Mouse (Mus musculus) cerebellum, postnatal 36 days (tissue): ENCODE measurements around the gene Mon2.
A peak's percentile ranks its signal among the peaks of the same experiment; 100 is the strongest.

ENCODE experiments used
- DNase-seq, 2 experiments: peaks; one replicate each; pipeline ENCODE4 v3.0.0; 2021 to 2022; ENCODE audit warnings: mixed read lengths in 2 of 2

The Mon2 gene

DNA sequence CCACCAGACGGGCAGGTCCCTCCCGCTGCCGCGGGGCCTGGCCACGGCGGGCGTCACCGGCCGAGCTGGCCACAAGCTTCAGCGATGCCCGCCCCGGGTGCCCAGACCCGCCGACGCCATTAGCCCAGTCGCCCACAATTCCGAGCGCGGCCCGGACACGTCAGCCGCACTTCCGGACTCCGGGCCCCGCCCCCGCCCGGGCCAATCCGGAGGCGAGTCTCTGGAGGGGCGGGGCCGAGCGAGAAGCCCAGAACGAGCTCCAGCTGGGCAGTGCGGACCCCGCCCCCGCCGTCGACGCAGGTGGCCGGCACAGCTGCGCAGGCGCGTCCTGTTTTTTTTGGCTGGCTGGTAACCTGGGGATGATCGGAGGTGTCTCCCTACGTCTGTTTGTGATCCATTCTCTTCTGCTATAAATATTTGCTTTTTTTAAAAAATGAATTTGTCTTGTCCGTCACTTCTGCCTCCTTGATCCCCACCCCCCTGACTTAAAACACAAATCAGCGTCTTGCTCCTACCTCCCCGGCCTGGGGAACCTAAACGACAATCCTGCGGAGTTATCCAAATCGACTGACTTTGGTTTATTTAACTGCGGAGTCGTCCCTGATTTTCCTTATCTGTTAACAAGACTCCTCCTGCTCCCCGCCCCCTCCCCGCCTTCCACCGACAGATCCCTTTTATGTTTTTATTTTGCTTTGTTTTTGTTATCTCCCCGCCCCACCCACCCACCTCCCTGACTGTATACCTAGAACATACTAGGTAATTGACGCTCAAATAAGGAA is at the start of gene Mon2:
Gene Mon2 (minus strand): TSS at position 261 of the 779 bp plus-strand sequence.
- DNase-seq: peak; percentile 95 to 98

DNA sequence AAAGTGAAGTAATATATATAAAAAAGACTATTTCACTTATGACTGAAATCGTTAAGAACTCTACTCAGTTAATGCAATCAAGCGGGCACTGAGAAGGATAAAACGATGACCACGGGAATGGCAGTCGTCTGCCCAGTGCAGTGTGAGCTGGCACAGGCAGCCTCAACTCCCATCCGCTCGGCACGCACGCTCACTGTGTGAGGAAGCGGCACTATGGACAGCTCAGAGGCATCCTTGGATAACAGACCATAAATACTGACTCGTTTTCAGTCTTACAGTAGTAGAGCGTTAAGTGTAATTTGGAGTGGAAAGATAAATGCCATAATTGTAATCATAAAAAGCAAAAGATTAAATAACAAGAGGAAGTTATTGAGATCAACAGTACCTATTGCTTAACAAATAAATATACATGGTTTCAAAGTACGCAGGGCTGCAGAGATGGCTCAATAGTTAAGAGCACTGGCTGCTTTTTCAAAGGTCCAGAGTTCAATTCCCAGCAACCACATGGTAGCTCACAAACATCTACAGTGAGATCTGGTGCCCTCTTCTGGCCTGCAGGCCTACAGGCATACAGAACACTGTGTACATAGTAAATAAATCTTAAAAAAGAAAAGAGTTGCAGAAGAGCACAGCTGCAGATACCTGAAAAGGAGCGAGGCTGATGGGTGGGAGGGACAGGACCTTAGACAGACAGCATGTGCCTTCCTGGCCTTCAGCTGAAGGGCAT is 44.5 kb upstream of the Mon2 start:
- no peak for DNase-seq

DNA sequence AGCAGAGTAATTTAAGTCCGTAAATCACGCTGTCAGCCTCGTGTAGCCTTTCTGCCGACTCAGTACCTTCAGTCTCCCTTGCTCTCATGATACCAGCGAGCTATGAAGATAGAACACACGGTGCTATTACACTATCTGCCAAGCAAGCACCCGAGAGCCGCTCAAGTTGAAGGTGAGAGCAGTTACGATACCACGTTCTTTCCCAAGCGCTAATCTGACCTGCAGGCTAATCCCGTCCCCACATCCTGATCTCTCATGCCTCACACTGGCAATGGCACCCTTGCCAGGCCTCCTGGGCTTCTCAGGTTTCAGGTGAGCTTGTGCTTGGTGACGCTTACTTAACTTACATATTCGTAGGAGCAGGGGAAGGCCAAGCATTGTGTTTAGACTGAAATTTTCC is 40.6 kb upstream of the Mon2 start:
- DNase-seq: no peak

DNA sequence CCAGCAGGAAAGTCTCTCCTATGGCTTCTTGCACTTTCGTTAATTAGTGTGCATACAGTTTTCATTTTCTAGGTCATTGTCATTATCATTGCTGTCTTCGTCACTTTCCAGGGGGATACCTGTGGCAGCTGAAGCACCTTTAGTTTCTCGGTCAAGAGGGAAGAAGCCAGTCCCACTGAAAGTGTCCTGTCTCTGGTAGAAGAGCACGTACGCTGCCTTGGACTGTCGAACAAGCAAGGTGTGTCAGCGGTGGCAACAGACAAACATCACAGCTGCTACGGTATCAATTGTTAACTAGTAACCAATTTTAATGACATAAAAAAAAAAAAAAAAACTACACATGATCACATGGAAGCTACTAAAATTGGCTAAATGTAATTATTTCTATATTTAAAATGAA is 37.2 kb upstream of the Mon2 start:
- DNase-seq: no peak

DNA sequence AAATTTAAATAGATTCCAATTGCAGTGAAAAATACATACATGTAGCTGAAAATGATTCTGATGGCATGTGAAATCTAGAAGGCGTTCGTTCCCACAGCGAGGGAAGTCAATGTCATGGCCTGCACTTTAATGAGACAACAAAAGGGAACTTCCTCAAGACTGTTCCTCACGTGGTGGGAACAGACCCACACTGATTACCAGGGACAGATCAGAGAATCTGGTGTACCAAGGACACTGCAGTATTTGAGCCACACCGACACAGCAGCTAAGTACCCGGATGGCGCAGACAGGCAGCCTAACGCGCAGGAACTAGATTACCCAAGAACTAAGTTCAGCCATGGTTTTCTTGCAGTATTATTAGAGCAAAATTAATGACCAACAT is 36.5 kb upstream of the Mon2 start:
- DNase-seq: no peak

DNA sequence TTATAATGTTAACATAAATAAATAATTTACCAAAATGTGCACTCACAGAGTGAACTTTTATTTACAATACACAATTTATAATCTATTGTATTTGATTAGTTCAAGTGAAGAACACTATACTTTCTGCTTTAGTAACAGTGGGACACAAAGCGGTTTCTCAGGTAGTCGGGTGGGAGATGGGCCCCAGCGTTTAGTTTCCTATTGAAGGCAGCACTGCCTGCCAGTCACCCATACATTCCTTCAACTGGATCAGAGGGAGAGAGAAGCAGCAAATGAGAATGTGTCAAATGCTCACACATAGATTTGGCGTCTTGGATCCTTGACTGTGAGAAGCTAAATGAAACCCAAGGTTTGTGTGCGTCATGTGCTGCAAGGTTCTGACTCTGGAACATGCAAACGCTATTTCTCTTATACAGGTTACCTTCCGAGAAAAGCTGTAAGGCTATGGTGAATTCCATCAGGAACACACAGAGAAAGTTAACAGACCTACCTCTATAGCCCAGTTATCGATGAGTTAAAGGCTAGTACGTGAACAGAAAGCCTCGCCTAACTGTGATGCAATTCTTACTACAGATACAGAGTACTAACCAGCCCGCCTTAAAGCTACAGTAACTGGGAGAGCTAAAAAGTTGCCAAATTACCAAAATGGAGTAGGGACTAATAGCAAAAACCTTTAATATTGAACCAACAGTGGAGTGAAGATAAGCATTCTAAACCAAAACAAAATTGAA is 35.9 kb upstream of the Mon2 start:
- no peak for DNase-seq

DNA sequence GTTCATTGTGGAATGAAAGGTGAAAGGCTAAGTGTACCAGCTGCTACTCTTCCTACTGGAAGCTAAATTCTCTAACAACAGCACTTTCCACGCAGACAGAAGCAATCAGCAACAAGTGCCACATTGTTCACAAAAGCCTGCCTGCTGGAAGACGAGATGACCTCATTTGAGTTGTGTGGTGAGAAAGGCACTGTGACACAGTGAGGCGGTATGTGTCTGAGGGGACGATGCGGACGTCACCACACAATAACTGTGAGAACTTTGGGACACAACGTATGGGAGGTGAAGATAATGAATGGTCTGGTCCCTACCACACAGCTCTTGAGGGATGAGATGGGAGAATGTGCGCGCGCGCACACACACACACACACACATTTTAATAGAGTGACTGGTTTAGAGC is 34.2 kb upstream of the Mon2 start:
- no peak for DNase-seq

DNA sequence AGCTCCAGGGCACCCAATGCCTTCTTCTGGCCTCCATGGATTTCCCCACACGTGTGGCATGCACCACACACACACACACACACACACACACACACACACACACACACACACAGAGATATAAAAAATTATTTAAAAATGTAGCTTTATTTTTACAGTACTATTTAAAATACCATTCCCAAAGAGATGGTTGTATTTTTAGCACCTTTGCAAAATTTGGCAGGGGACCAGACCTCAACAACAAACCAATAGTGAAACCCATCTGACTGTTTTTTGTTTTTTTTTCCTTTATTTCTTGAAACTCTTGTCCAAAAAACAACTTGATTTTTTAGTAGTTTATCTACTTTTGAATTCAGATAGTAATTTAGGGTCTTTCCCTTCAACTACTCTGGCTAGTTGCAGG is 32.2 kb upstream of the Mon2 start:
- no peak for DNase-seq

DNA sequence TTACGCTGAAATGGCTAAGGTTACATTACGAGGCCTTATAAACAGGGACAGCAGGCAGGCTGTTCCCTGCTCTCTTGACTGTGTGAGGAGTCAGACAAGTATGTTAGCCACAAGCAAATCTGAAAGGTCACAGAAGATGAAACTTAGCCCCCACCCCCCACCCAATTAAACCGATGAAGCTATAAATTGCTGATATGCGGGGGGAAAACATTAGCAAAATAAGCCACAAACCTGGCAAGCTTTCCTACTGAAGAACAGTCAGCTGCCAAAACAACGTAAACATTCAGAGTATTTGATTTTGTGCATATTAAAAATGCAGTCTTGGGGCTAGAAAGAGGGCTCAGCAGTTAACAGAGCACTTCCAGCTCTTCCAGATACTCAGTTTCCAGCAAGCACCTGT is 31.8 kb upstream of the Mon2 start:
- no peak for DNase-seq

DNA sequence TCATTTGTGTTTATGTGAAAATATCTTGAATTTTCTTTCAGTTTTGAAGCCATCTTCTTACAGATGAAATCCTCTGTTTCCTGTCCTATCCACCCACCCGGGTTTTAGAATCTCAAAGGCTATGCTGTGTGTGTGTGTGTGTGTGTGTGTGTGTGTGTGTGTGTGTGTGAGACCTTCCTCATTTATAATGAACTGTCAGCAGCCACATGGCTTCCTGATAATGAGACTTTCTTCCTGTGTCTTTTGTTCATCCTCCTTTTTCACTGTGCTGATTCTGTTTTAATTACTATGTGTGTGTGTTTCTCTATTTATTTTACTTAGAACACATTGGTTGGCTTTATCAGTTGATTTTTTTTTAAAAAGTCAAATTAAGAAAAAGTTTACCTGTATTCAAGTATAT is 25.0 kb upstream of the Mon2 start:
- DNase-seq: no peak

DNA sequence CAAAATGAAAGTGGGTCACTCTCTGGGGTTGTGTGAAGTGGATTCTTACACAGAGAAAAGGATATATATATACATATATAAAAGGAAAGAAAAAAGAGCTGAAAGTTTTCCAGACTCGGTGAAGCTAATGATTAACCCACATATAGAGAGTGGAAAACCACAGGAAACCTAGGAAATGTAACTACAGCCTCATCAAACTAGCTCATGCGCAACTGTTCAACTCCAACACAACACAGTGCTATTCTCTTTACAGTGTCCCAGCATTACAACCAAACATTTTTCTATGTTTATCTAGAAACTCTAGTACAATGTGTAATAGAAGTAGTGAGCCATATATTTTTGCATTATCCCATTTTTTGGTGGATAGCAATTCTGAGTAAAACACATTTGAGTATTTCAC is 24.3 kb upstream of the Mon2 start:
- DNase-seq: no peak

DNA sequence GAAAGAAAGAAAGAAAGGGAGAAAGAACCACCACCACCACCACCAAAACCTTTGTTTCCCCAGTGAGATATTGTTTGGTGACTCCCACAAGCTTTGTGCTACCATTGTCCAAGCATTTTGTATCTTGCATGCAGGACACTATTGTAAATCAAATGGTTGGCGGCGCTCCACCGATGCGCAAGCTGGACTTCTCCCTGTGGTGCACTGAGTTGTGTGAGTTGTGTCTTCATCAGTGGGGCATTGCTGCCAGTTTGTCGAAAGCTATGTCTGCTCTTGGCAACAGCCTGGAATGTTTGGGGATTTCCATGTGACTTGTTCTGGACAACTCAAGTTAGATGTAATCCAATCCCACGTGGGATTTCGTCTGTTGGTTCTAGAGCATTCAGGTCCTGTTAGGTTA is 18.2 kb upstream of the Mon2 start:
- DNase-seq: no peak

DNA sequence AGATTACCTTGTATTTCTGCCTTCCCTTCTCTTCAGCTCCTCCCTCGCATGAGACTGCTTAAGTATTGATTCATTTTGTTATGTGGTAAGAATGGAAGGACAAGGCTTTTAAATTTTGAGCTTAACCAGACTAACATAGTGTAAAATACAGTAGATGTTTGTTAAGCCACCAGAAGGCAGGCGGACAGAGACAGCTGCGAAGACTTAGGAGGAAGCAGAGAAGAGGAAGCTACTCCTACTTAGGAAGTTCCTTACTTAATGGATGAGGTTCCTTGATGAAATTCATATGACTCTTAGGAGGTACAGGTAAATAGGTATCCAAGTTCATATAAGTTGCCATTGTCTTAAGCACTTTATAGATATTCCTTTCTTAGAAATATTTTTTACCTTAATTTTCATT is 16.3 kb upstream of the Mon2 start:
- no peak for DNase-seq

DNA sequence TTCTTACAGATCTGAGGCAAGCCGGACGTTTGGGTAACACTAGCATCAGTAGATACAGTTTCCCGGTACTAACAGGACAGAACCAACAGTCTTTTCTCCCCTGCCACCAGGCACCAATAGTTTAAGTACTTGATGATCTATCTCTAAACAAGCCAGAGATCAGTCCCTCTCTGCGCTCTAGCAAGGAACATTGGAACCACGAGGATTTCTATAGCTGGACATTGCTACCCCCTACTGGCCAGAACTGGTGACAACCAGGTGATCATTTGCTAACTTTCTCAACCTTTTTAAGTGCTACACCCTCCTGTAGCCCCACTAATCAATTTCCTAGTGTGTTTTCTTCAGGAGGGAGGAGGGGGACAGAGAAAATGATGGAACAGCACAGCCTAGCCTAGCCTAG is 15.4 kb upstream of the Mon2 start:
- peak; percentile 43 to 64 for DNase-seq

DNA sequence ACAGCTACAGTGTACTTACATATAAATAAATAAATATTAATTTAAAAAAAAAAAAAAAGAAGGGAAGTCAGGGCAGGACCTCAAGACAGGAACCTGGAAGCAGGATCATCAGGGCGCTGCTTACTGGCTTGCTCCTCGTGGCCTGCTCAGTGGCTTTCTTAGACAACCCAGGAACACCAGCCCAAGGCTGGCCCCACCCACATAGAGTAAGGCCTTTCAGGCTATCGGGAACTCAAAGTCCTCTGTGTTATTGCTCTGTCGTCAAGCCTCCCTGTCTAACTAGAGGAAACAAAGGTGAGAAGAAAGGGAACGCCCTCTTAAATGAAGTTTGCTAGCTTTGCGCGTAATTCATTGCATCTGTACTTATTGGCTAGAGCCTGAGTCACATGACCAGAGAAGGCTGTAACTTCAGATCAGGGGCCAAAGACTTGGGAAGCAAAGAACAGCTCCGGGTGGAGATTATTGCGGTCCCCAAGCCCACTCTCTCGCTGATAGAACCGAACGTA is 13.2 kb upstream of the Mon2 start:
- DNase-seq: no peak

DNA sequence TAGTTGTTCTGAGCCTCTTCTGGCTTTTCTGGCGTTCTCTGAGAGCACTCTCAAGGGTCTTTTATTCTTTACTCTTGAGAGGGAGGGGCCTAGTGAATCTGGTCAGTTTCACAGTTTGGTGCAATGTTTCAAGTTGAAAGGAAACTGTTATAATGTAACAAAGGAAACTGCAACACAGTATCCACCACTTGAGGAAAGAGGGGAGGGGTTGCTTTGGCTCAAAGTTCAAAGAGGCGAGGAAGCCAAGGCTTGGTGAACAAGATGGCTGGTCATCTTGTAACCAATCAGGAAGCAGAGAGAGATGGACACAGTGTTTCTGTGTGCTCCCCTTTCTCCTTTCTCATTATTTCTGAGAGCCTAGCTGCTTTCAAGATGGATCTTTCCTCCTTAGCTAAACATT is 10.5 kb upstream of the Mon2 start:
- no peak for DNase-seq

DNA sequence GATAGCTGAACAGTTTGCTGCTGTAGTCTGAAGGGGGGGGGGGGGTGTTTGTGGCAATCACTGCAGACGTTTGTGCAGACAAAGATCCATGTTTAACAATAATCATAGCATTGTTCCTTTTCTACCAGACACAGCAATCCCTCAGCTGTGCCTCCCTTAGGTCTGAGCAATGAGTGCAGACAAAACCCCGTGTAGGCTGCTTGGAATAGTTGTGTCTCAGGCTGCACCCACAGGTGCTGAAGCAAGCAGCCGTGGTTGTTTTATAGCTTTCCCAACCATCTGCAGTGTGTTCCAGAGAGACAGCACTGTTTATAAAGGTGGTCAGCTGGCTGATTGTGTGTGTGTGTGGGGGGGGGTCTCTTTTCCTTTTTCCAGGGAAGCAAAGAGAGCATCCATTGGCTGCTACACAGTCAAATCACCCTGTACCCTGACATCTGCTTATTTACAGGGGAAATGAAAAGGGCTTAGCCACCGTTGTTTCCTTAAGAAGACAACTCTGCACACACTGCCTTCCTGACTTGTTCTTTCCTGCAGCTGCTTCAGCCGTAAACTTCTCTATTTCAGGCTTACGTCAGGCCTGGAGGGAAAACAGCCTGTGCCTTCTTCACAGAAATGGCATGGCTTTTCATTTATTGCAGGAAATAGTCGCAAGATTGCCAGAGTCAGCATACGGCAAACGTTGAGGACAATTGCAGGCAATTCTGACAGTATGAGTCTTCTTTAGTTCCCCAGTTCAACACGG is 8.8 kb upstream of the Mon2 start:
- DNase-seq: no peak

DNA sequence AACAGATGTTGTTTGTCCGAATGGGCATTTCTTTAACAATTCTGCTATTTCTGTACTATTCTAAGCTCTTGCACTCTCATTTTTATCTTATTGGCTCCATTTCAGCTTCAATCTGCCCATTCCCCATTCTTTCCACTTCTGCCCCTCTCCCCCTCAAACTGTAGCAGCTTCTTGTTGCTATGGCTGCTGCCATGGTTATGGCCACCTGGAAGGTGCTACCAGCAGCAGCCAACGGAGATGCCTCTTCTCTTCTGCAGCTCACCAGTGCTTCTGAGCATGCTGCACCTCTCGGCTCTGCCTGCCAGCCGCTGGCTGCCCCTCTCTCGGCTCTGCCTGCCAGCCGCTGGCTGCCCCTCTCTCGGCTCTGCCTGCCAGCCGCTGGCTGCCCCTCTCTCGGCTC is 8.0 kb upstream of the Mon2 start:
- no peak for DNase-seq

DNA sequence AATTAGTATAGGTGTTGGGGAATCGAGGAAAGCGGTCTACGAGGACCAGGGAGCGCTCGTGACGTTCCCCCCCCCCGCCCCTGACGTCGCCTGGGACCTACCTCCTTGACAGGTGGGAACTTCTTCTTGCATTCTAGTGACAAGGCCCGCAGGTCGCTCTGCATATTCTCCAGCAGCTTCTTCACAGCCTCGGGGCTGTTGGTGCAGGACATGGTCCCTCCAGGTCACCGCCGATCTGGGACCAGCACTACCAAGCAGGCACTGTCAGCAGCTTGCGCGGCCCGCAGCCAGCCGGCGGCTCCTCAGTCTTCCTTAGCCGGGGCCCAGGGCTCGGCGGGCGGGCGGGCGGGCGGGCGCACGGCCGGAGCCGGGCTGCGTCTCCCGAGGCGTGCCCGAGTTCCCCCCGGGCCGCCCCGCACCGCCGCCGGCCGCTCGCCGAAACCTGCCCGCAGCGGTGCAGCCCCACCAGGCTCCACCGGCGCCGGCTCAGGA is 508 bp downstream of the Mon2 start:
- DNase-seq: peak in 1 of 2 experiments; percentile 48

DNA sequence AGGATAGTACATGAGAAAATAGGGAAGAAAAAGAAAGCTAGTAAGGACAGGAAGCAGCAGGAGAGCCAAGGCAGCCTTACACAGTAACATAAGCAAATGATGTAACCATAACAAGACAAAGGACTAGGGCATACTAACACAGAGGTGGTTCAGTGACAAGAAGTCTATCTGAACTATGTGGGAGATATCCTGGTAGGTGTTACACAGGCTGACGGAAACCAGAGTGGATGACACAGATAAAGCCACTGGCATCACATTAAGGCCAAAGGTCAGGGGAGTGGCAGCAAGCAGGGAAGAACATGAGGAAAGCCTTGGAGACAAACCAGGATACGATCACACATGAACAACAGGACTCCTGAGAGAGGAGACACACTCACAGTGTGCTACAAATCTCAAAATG is 4.3 kb downstream of the Mon2 start:
- DNase-seq: no peak

DNA sequence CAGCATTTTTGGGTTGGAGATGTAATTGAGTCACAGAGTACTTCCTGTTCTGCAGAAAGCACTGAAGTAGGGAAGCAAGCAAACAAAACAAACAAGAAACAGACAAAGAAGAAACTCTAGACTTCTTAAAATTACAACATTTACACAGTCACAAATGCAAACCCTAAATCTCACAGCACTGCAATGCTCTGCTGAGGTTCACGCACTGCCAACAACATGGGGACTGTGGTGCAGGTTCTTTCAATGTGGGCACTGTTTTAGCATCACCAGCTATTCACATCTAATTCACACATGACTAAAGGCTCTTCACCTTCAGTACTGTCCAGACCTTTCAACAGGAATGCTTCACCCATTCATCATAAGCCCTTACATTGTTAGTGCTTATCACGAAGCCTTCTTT is 13.3 kb downstream of the Mon2 start:
- DNase-seq: no peak

DNA sequence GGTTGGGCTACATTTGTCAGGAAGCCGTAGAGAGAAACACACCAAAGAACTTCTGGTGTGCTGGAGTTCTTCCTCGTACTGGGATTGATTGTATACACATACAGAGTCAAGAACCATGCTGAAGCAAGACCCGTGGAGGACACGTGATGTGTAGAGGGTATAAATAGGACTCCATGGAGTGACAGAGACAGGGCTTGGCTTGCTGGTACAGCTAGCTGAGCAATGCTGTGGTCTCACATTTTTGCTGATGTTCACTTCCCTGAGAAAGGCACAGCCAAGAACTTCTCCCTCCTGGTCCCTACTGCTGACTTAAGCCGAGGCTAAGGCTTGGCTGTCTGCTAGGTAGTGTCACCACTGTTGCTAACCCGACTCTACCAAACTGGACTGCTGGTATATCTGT is 15.5 kb downstream of the Mon2 start:
- no peak for DNase-seq

DNA sequence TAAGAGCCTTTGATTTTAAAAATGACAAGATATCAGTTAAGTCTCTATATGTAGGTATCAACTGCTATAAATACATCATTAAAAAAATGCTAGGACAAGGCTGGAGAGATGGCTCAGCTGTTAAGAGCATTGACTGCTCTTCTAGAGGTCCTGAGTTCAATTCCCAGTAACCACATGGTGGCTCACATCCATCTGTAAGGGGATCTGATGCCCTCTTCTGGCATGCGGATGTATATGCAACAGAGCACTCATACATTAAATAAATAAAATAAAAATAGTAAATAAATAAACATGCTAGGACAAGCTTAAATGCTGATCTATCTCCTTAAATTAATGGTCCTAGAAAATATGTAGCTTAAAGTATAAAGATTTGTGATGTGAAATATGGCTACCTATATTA is 19.2 kb downstream of the Mon2 start:
- no peak for DNase-seq
